Mouse (Mus musculus) CD4-positive, CD25-positive, alpha-beta regulatory T cell, adult 2 months (primary cell): ENCODE measurements around the gene Mgme1.

ENCODE experiments used
- DNase-seq: peaks from one replicate; pipeline ENCODE4 v3.0.0-alpha.2; 2012; ENCODE audit warnings: low read depth, low spot score

Mgme1 gene

GRCm38 (mm10) chr2:144270507-144271420, at the start of gene Mgme1, which contains the start of gene Snx5:
TSS of gene Mgme1 (plus strand) at chr2:144270663.
TSS of gene Snx5 (minus strand) at chr2:144270906.
- DNase-seq, result peak; percentile 96

GRCm38 (mm10) chr2:144224351-144224750, 46.1 kb upstream of the Mgme1 start:
- DNase-seq, result peak; percentile 35

- DNase-seq, result no peak
Observed at GRCm38 (mm10) chr2:144226906-144227586, 43.4 kb upstream of the Mgme1 start.

- peak; percentile 44 for DNase-seq
Observed at GRCm38 (mm10) chr2:144228521-144229346, 41.7 kb upstream of the Mgme1 start.

- DNase-seq, result no peak
Observed at GRCm38 (mm10) chr2:144229647-144230046, 40.8 kb upstream of the Mgme1 start.

GRCm38 (mm10) chr2:144230498-144230897, 40.0 kb upstream of the Mgme1 start:
- DNase-seq, result no peak

- peak; percentile 38 for DNase-seq
Observed at GRCm38 (mm10) chr2:144231115-144231514, 39.3 kb upstream of the Mgme1 start.

GRCm38 (mm10) chr2:144233534-144233933, 36.9 kb upstream of the Mgme1 start:
- no peak for DNase-seq

- DNase-seq, result no peak
Observed at GRCm38 (mm10) chr2:144235776-144236175, 34.7 kb upstream of the Mgme1 start.

GRCm38 (mm10) chr2:144236791-144237584, 33.5 kb upstream of the Mgme1 start:
- DNase-seq, result no peak

GRCm38 (mm10) chr2:144238341-144238740, 32.1 kb upstream of the Mgme1 start:
- no peak for DNase-seq

- no peak for DNase-seq
Observed at GRCm38 (mm10) chr2:144239318-144239717, 31.1 kb upstream of the Mgme1 start.

GRCm38 (mm10) chr2:144240095-144240899, 30.2 kb upstream of the Mgme1 start:
- no peak for DNase-seq

GRCm38 (mm10) chr2:144245464-144245863, 25.0 kb upstream of the Mgme1 start:
- DNase-seq, result no peak

GRCm38 (mm10) chr2:144246270-144246669, 24.2 kb upstream of the Mgme1 start:
- DNase-seq, result no peak

GRCm38 (mm10) chr2:144247337-144247978, 23.0 kb upstream of the Mgme1 start:
- DNase-seq, result no peak

- DNase-seq, result no peak
Observed at GRCm38 (mm10) chr2:144248613-144249376, 21.7 kb upstream of the Mgme1 start.

GRCm38 (mm10) chr2:144250111-144250510, 20.4 kb upstream of the Mgme1 start:
- DNase-seq, result no peak

GRCm38 (mm10) chr2:144262837-144263236, 7.6 kb upstream of the Mgme1 start:
- DNase-seq, result no peak
